Mouse (Mus musculus) MN1 (cell line): ENCODE data around the gene Rnf145.

Experiments used
- DNase-seq: peaks from one replicate; pipeline ENCODE4 v3.0.0-alpha.2; 2016; ENCODE audit warnings: low spot score

The Rnf145 gene

GRCm38 (mm10) chr11:44534999-44535750 lies 16.4 kb downstream of the Rnf145 start:
- DNase-seq: peak; percentile 30

- no peak for DNase-seq
Measured at GRCm38 (mm10) chr11:44537403-44537802, 18.6 kb downstream of the Rnf145 start.

GRCm38 (mm10) chr11:44538101-44538500 lies 19.3 kb downstream of the Rnf145 start:
- no peak for DNase-seq

GRCm38 (mm10) chr11:44538501-44539290 lies 19.9 kb downstream of the Rnf145 start:
- DNase-seq: no peak

- DNase-seq: no peak
Measured at GRCm38 (mm10) chr11:44539291-44539930, 20.6 kb downstream of the Rnf145 start.

GRCm38 (mm10) chr11:44540243-44540642 lies 21.5 kb downstream of the Rnf145 start:
- no peak for DNase-seq

- no peak for DNase-seq
Measured at GRCm38 (mm10) chr11:44541280-44541679, 22.5 kb downstream of the Rnf145 start.

GRCm38 (mm10) chr11:44541813-44542212 lies 23.0 kb downstream of the Rnf145 start:
- DNase-seq: no peak

GRCm38 (mm10) chr11:44543593-44543992 lies 24.8 kb downstream of the Rnf145 start:
- DNase-seq: no peak

GRCm38 (mm10) chr11:44543996-44544395 lies 25.2 kb downstream of the Rnf145 start:
- DNase-seq: no peak

- DNase-seq: no peak
Measured at GRCm38 (mm10) chr11:44545181-44545580, 26.4 kb downstream of the Rnf145 start.

GRCm38 (mm10) chr11:44546250-44546649 lies 27.5 kb downstream of the Rnf145 start:
- DNase-seq: no peak

GRCm38 (mm10) chr11:44547651-44548196 lies 29.0 kb downstream of the Rnf145 start:
- DNase-seq: no peak

GRCm38 (mm10) chr11:44548816-44549215 lies 30.1 kb downstream of the Rnf145 start:
- DNase-seq: no peak

GRCm38 (mm10) chr11:44549511-44550278 lies 30.9 kb downstream of the Rnf145 start:
- DNase-seq: no peak

GRCm38 (mm10) chr11:44550996-44551395 lies 32.2 kb downstream of the Rnf145 start:
- no peak for DNase-seq

GRCm38 (mm10) chr11:44554339-44554738 lies 35.6 kb downstream of the Rnf145 start:
- DNase-seq: no peak

- no peak for DNase-seq
Measured at GRCm38 (mm10) chr11:44558521-44558920, 39.8 kb downstream of the Rnf145 start.

- no peak for DNase-seq
Measured at GRCm38 (mm10) chr11:44559466-44559865, 40.7 kb downstream of the Rnf145 start.

GRCm38 (mm10) chr11:44560396-44560795 lies 41.6 kb downstream of the Rnf145 start:
- DNase-seq: no peak

GRCm38 (mm10) chr11:44561476-44562015 lies 42.8 kb downstream of the Rnf145 start:
- DNase-seq: no peak
